Mouse (Mus musculus) layer of hippocampus, postnatal 36 days (tissue): ENCODE measurements around the gene Sdad1. TPM values are rescaled to one million over a fixed set of nuclear protein-coding genes. Genes with fewer than 3 reads are reported as not detected.
"Not testable (repeated sequence)": the region's sequence is repeated elsewhere in the genome, so short reads cannot be mapped to it uniquely, and the experiment has no call there.

Experiments
- DNase-seq, 2 experiments: peaks; one replicate each; pipeline ENCODE4 v3.0.0; 2022
- total RNA-seq, 2 experiments: library from RNA; stranded (reverse); gene quantifications; 2 replicates each; pipeline ENCODE4 v1.2.3; 2021

Gene Sdad1
- total RNA-seq, result 10 to 100 TPM; 21.9 to 22.2 TPM

DNA sequence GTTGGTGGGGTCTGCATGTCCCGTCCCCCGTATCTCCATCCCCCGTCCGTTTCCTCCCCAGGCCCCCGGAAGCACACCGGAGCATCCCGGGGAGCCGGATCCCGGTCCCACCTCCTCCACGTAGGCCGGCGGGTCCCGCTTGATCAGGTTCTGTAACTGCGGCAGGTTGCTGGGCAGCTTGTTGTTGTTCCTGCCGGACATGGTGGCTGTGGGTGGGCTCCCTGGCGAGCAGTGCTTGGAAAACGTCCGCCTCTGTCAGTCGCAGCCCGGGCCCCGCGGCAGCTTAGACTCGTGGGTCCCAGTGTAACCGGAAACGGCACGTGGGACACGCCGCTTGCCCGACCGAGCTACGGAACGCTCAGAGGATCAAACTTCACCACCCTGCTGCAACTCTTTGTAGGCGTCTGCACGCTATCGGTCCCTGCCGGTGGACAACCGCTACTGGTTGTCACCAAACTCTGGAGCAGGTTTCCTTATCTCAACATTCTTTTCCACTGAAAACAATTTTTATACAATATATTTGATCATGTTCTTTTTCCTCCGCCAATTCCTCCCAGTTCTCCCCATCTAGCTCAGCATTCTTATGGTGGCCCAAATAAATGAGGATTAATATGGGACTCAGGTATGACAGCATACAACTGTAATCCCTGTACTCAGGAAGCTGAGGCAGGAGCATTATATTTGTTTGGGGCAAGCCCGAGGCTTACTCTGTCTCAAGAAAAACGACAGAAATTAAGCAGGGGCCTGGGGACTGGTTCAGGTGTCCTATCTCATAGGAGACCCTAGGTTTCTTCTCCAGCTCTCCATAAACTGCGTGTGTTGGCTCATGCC lies at the start of gene Sdad1:
Gene Sdad1 (minus strand): TSS at position 799 of the 831 bp plus-strand sequence.
- DNase-seq, result peak; percentile 93 to 94

DNA sequence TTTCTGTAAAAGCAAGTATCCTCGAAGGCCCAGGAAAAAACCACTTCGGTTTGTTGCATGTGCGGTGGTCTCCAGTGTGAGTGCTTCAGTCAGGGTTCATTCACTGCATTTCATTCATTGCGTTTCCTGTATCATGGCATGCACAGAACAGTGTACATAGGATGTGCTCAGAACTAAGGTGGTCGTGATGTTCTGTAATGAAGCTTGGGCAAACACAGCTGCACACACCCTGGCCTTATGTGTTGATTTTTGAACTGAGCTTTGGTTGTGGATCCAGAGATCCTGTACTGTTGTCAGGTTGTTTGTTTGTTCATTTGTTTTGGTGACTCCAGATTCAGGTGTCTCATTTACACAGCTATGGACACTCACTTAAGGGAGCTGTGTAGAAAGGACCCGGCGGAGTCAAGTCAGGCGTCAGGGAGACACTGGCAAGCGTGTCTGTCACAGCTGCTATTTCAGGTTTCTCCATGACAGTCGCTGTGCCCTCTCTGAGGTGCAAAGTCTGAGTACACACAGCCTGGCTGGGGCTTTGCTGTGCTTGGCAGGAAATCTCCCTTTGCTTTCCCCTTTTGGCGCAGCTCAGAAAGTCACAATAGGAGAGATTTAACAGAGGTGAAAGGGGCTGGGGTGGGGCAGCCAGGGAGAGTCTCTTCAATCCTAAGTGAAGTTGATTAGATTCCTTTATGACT lies 48.6 kb upstream of the Sdad1 start:
- DNase-seq, result no peak

DNA sequence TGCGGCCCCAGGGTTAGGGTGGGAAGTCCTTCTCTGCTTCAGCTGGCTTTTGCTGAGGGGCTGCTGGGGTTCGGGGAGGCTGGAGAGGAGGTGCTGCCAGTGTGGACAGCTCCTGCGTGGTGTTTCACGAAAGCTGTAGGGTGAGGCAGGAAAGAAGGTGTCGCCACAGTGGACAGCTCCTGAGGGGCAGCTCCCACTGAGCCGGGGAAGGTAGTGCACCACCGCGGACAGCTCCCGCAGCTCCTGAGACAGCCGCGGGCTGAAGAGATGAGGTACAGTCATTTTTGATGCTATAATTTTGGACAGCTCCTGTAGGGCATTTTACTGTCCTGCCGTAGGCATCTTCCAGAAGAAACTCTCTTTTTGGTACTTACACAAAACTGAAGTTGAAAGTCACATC lies 47.8 kb upstream of the Sdad1 start:
- DNase-seq, result no peak

DNA sequence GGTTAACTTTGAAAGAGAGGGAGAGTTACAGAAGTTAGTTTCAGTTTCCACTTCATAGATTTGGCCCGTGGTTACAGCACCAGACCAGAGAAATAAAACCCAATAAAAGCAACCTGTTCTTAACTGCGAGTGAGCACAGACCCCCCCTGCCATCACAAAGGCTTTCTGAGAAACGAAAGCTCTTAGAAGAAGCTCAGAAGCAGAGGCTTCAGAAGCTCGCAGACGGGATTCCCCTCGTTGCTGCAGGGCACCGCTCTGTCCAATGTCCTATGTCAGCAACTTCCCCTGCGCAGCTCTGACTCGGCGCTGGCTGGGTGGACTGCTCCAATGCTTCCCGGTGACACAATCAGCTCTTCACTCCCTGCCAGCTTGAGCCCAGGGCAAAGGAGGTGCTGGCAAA lies 43.2 kb upstream of the Sdad1 start:
- peak in 1 of 2 experiments; percentile 20 for DNase-seq

DNA sequence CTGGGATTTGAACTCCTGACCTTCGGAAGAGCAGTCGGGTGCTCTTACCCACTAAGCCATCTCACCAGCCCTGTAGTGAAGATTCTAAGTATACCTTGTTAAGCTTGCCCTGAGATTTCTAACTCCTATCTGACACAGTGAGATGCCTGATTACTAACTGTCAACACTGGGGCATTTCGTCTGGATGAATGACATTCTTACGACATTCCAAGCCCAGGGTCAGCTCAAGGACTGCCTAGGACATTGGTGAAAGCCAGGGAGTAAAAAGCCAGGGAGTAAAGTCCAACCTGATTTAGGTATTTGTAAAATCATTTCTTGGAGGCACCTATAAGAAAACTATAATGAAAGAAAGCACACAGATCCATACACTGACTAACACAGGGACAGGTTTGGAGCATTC lies 42.4 kb upstream of the Sdad1 start:
- DNase-seq, result not testable (repeated sequence)

DNA sequence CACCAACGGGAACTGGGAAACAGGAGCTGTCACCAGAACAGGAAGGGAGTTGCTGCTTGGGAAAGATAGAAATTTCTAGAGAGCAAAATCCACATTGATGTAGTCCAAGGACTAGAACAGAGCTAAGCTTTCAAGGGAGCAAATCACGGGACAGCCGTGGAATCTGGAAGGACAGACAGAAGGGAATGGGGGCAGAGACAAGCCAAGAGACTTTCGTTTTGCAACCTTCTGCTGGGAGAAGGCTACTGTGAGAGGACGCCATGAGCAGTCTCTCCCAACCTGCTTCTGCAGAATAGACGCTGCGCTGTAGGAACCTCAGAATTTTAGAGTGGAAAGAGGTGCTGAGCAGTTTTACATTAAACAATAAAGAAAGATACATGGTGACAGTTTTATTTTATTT lies 39.5 kb upstream of the Sdad1 start:
- DNase-seq, result no peak

DNA sequence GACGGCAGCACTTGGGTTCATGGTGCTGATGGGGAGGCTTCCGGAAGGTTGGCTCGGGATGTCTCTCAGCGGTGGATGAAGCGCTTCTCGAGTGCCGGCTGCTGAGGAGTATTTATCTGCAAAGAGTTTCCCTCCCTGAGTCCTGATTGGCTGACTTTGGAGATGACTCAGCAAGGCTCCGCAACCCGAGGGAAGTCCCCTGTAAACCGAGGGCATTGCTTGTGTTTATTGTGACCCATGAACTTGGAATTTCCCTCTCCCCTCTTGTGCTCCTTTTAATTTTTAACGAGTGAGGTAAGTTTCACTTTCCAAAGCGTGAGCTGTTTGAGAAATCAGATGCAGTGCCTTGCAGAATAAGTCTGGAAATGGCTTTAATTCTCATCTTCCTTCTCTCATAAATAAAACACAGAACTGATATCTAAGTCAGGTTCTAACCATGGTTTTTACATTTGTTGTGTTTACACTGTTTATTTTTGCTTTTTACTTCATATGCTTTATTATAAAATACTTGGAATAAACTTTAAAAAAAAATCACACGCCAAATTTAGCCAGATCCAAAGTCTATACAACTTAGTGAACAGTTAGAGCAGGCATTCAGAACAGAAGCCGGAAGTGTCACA lies 38.6 kb upstream of the Sdad1 start, which contains the start of gene Cxcl10:
Gene Cxcl10 (minus strand): TSS at position 96 of the 620 bp plus-strand sequence.
- DNase-seq, result no peak

DNA sequence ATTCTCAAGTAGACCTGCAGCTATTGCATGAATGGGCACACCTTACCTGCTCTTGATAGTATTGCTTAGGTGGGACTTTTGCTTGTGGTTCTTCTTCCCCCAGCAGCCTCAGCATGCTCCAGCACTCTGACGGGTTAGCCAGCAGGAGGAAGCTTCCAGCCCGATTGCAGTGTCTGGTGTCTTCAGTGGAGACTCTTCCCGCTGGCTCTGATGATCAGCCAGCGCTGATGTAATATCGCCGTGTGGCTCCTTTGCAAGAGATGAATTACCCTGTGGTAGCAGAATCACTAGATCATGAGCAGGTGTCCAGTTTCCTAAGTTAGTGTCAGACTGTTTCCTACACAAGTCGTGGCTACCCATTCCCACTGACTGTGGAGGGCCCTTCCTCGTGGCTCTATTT lies 34.7 kb upstream of the Sdad1 start:
- DNase-seq, result no peak

DNA sequence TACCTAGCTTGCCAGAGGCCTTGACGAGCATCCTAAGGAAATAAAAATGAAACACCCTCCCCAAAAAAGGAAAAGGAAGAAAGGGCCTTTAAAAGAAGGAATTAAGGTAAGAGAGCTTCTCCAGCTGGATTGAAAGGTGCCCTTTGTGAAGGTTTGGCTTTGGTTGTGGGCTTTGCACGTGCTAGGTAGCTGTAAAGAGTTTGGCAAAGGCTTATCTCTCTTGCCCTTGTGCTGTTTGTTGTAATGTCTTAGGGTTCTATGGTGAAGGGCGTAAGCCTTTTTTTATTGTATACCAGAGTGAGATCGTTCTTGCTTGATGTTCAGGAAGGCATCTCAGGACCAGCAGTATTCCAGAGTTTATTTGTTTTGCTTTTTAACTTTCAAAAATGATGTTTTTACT lies 30.3 kb upstream of the Sdad1 start:
- no peak for DNase-seq

DNA sequence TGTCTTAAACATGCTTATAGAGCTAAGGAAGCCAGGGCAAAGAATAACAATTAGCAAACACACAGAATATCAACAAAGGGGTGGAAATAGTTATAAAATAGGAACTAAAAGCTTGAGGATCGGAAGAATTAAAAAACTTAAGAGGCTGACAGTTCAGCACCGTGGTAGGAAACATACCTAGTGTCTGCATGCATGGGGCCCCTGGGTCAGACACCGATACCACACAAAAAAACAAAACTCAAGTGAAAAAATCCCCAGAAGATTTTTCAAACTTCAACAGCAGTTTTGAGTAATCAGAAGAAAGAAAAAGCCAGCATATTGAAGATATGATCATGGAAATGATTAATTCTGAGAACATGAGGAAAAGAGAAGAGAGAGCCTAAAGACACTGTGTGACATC lies 26.5 kb upstream of the Sdad1 start:
- DNase-seq, result no peak

DNA sequence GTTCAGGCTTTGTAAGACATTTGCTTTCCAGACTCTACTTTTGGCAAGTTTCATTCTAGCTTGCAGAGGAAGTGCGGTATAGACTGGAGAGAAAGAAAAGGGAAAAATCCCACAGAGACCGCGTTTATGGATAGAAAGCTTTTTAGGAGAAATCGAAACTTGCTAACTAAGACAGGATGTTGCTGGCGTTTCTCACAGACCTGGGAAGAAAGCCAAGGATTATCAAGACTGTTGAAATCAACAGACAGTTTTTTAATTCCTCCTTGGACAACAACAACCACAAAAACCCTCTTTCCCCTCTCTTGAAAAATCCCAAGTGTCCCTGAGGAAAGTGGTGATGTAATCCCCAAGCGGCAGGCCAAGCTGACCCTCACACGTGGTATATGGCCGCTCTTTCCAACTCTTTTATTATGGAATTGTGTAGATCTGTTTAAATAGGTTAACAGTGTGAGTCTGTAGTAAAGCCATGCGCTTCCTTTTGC lies 22.1 kb upstream of the Sdad1 start:
- peak in 1 of 2 experiments; percentile 4 for DNase-seq

DNA sequence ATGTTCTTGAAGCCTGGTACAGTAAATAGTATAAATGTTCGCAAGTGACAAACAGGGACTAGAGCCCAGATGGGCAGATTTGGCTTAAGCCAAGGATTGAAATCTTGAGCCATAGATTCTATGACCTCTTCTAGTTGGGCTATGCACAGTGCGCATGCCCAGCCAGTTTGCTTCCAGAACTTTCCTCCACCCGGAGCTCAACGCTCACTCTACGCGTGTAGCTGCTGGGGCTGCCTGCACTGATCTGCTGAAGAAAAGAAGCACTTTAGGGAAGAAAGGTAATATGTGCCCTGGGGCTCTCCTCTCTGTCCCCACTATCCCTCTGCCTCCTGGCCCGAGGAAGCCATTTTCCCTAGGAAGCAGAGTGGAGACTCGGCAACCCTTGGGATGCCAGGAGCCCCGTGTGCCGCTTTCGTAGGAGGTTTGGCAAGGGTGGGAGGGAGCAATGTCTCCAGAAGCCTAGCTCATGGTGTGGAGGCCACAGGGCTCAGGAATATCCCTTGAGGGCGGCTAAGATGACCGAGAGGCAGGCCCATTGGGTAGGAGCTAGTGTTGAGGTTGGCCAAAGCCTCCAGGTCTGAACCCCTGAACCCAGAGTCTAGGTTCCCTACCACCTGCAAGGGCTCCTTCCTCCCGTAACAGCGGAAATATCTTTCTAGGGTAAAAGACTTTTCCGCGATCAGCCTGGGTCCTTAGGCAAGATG lies 21.5 kb upstream of the Sdad1 start, which contains the start of gene Art3:
Gene Art3 (plus strand): TSS at position 193 of the 704 bp plus-strand sequence.
- DNase-seq, result no peak

DNA sequence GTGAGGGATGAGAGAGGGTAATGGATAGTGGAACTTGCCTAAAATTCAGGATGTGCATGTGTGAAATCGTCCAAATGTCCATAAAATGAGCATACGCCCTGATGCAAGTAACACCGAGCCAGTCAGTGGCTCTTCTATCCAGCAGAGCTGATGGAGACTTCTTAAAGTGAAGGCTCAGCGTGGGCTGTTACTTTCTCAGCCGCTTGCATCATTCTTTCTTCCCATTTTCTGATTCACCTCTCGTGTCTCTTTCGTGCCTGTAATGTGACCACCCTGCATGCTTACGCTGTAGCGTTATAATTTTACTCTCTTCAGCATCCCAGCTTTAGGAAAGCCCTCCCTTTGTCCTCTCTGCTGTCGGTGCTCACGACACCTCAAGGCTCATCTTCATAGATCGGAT lies 20.8 kb upstream of the Sdad1 start:
- no peak for DNase-seq

DNA sequence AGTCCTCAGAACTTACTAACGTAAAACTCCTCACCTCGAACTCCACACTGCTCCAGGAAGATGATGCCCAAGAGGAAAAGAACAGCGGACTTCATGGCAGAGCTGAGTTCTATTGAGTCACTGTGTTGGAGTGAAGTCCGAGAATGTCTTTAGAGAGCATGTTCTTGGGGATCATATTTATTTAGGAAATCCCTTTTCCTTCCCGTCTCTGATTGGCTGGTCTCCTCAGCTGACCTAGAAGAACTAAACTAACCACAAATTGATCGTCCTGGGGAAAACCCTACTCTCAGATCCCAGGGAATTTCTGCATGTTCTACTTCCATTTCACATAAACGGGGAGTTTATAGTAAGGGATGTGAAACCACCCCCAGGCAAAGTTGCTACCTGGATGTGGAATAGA lies 17.6 kb upstream of the Sdad1 start, which contains the start of gene Cxcl9:
Gene Cxcl9 (minus strand): TSS at position 151 of the 400 bp plus-strand sequence.
- no peak for DNase-seq

DNA sequence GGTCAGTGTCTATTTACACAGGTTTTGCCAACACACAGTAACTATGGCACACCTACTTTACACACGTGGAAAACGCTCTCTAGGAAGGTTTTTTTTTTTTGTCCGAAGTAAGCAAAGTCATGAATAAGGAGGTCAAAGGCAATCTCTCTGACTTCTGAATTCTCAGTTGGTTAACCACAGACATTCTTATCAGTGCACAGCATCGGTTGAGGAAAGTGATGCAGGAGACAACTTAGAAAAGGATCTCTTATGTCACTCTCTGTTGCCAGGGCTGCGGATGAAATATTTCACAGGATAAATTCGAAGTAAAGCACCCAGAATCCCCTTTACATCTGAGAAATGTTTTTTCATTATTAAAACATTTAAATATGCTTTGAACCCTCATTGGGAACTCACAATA lies 17.1 kb upstream of the Sdad1 start:
- DNase-seq, result no peak

DNA sequence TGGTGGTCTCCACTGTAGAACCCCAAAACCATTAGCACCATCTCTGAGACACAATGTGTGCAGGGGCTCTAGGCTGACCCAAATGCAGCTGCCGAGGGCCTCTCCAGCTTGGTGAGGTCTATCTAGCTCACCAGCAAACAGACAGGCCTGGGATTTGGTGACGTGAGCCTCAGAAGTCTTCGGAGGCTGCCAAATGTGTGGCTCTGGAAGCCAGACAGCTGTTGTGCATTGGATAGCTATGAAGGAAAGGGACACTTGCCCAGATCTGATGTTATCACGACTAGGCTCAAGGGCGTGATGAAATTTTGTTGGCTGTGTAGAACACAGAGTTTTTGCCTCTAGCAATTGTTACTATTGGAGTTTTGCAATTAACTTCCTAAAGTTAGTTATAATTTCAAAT lies 13.0 kb upstream of the Sdad1 start:
- no peak for DNase-seq

DNA sequence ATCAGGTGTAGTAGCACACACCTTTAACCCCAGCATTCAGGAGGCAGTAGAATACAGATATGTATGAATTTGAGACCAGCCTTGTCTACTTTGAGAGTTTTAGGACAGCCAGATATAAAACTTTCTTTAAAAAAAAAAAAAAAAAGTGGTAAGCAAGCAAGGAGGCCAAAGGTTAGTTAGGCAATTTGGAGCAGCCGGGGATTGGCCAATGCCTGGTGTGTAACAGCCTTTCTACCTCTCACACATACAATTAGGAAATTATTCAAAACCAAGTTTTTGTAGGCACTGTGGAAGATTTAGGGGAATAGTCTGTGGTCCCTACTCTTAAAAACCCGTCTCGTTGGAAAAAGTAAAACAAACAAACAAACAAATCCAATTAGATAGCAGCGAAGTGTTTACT lies 12.3 kb upstream of the Sdad1 start:
- no peak for DNase-seq

DNA sequence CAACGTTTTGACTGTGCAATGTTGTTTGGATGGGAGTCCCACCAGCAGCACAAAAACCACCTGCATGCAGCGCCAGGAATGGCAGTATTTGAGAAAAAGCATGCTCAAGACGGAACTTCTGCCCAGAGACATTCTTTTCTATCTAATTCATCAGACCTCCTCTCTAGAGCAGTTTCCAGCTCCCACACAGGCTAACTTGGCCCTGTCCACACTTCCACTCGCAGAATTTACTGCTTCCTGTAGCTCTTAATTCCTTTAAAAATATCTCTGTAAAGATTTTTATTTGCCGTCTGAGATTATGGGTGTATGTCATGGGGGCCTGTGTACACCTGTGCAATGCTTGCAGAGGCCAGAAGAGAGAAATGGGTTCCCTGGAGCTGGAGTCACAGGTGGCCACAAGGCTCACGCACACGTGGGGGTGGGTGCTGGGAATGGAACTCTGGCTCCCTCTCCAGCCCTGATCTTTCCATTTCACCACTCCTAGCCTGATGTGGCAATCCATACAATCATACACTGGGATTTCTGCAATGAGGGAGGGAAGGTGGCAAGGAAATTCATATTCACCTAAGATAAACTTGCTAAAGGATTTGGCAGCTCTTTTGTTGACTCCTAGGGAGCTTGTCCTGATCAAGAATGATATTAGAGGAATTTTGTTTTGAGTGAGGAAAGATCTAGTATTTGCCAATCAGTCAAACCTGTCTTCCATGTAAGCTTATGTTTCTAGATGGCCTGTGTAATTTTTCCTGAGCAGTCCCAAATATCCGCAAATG lies 11.5 kb upstream of the Sdad1 start:
- DNase-seq, result no peak

DNA sequence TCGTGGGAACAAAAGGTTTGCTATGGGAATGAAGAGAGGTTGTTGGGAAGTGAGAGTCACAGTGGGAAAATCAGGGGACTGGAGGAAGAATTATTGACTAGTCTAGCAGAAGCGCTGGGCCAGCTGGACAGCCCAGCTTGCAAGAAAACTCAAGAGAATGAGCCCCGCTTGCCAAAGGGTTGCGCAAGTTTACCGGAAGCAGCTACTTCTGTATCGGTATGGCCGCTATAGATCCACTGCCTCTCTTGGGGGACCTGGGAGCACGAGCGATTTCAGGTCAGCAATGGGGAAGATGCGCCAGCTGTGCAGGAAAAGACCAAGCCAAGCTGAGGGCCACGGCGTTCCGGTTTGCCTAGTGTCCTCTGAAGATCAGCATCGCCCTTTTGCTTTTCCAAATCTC lies 8.3 kb upstream of the Sdad1 start:
- no peak for DNase-seq

DNA sequence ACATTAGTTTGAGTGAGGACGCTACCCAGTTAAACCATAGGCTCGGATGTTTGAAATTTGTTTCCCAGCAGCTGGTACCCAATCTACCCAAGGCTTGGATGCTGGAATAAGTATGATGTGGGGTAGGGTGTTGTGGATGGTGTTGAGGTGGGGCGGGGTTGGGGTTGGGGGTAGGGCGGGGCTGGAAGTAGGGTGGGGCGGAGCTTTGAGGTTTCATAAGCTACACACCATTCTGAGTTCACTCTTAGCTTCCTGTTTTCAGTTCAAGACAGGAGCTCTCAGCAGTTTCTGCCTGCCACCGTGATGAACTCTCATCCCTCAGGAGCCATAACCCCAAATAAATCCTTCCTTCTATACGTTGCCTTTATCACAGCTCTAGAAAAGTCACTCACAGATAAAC lies 7.8 kb upstream of the Sdad1 start:
- DNase-seq, result no peak

DNA sequence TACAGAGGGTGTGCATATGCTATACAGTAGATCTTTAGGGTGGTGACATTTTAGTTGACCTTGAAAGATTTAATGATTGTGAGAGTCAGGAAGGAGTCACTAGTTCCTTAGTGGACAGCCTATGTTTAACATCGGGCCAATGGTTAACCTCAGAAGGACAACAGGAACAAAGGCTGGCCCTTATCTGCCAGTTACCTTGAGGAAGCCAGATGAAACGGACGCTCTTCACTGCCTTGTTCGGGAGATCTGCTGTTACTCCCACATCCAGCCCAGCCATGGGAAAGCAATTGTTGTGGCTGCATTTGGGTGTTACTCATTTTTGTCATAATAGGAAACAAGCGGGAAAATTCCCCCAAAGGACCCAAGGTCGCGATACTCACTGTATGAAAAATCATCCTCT lies 3.5 kb upstream of the Sdad1 start:
- DNase-seq, result no peak
